Mouse (Mus musculus) erythroid progenitor cell, adult 5-6 weeks (primary cell): ENCODE measurements around the gene Mecom. TPM values are rescaled to one million over a fixed set of nuclear protein-coding genes. Genes with fewer than 3 reads are reported as not detected.

Experiments
- ATAC-seq: replicated peaks from 2 replicates; pipeline ENCODE4 v1.8.0; 2016; ENCODE audit warnings: moderate number of reproducible peaks, mild to moderate bottlenecking, moderate TSS enrichment, inconsistent platforms; ENCODE audit not compliant: poor library complexity, low FRiP score, severe bottlenecking
- total RNA-seq, 2 experiments: library from RNA; stranded (forward) in 1 of 2; stranded (reverse) in 1 of 2; fragments of 150-400 nt in 1 of 2; fragments of 186-747, 209-891 nt in 1 of 2; gene quantifications; 2 replicates each; pipeline versions ENCODE4 v1.2.3 to v1.2.4; 2015 to 2017; ENCODE audit warnings: low replicate concordance in 2 of 2

Gene Mecom
- total RNA-seq, 2 experiments from 2014 or later: 0.68 TPM; not detected in 1

DNA sequence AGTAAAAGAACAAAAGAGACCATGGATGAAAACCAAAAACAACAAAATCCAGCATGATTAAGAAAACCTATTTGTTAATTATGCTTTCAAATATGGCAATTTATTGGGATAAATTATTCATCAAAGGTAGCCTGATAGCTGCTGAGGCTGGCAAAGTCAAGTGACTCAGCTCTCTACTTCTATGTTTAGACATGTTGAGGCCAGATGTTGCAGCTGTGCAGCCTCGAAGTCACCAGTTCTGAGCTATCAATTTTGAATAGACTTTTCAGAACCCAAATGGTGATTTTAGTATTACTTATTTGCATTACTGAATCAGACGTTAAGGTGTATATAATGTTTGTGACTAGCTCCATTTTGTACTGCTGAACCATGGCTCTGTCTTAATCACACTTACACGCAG is 588.8 kb downstream of the Mecom start:
- ATAC-seq: no peak

DNA sequence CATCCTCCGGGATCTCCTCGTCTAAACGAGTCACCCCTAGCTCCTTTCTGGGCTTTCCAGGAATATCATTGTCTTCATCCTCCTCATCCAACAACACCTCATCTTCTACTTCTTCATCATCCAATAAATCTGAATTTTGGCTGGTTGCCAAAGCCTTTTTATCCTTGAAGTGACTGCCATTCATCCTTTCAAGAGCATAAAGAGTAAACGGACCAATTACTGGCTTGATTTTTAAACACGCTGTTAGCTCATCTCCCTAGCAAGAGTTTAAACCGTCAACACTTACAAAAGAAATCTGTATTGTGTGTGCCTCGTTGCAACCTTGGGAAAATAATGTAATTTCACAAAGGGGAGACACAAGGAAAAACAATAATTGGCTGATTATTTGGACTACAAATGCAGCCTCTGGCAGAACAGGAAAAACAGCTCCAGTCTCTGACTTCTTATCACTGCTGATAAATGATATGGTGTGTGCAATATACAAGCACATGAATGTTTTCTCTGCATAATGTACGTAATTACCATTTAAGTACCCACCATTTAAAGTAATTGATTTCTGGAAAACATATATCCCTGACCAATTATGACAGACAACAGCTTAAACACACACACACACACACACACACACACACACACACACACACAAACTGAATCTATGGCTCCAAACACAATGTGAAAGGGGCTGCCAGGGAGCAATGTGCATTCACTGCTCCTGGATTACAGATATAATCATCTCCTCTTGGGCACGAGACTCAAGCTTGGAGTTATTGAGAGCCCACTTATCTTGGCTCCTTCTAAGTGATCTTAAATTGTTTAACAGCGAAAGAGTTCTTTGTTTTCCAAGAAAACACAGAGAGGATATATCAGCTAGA is 590.2 kb downstream of the Mecom start:
- ATAC-seq: no peak

DNA sequence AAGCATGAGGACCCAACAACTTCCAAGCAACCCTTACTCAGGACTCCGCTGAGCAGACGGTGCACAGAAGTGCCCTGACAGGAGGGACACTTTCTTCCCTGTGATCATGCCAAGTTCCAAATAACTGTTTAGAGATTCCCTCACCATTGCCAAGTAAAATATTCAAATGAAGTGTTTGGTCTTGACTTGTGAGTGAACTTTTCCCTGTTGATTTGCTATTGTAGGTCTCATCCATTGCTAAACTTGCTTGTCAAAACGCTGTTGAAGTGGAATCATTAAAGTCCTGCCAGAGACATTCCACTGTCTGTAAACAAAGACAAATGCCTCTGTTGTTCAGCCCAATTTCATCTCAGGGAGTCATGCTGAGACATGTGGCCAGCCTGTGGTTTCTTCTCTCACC is 594.5 kb downstream of the Mecom start:
- ATAC-seq: no peak

DNA sequence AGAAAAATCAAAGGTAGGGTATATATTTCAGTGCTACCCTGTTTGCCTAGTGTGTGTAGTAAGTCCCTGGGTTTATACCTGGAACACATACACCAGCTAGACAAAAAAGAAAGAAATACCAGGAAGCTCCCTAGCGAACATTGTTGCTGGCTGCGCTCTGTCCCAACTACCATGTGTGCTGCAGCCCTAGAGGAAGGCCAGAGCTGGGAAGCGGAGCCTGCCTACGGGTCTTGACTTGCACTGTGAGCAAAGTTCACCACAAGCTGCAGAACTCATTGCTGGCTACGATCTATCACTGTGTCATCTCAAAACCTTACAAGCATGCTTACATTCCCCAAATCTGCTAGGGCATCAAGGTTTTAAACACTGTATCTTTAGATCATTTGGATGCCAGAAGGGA is 597.0 kb downstream of the Mecom start:
- no peak for ATAC-seq

DNA sequence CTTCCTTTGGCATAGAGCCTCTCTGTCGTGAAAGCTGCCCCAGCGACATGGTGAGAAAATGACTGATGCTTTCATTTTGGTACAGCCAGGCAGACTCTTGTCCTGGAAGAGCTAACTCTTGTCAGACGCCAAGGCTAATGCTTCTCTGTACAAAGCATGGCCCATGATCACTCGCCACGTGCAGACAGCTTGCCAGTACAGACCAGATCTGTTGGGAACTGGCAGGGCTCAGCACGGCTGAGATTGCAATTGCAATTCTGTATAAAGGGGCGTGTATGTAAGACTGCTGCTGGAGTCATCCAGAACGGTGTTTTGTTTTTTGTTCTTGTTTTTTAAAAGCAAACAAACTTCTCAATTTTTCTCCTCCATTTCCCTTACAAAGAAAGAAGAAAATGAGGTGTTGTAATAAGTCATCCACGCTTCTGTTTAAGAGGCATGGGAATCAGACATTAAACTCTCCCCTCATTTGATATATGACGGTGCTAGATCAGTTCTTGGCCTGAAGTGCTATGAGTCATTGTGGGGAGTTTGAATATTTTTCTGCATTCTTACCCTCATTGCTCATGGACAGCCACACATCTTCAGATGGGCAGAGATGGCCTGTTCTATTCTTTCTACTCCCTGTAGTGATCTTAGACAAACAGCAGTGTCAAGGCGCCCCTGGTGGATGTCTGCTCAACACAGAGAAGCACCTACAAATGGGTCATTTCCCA is 644.1 kb downstream of the Mecom start:
- ATAC-seq: no peak

Other genes starting within 250 kb of the Mecom start
- not detected in 2 replicates for gene Actrt3, start 51.9 kb upstream of the Mecom start, total RNA-seq (2015; ENCODE audit: low replicate concordance)
- gene Actrt3, start 51.9 kb upstream of the Mecom start, total RNA-seq (2017; ENCODE audit: low replicate concordance): not detected in 2 replicates
- 14.1 and 32.3 TPM in 2 replicates for gene Mynn, start 54.1 kb upstream of the Mecom start, total RNA-seq (2015; ENCODE audit: low replicate concordance)
- 22.8 and 24.0 TPM in 2 replicates for gene Mynn, start 54.1 kb upstream of the Mecom start, total RNA-seq (2017; ENCODE audit: low replicate concordance)
- gene Lrriq4, start 96.5 kb upstream of the Mecom start, total RNA-seq (2015; ENCODE audit: low replicate concordance): not detected in 2 replicates
- gene Lrriq4, start 96.5 kb upstream of the Mecom start, total RNA-seq (2017; ENCODE audit: low replicate concordance): not detected in 2 replicates
- gene Lrrc34, start 99.9 kb upstream of the Mecom start, total RNA-seq (2015; ENCODE audit: low replicate concordance): not detected in 2 replicates
- gene Lrrc34, start 99.9 kb upstream of the Mecom start, total RNA-seq (2017; ENCODE audit: low replicate concordance): not detected in 2 replicates
- not detected in 2 replicates for gene Lrrc31, start 151.8 kb upstream of the Mecom start, total RNA-seq (2015; ENCODE audit: low replicate concordance)
- gene Lrrc31, start 151.8 kb upstream of the Mecom start, total RNA-seq (2017; ENCODE audit: low replicate concordance): not detected in 2 replicates
- 0.42 TPM in 1 of 2 replicates, not detected in the other for gene Samd7, start 198.3 kb upstream of the Mecom start, total RNA-seq (2015; ENCODE audit: low replicate concordance)
- not detected in 2 replicates for gene Samd7, start 198.3 kb upstream of the Mecom start, total RNA-seq (2017; ENCODE audit: low replicate concordance)
- 93.0 and 140 TPM in 2 replicates for gene Sec62, start 244.9 kb upstream of the Mecom start, total RNA-seq (2015; ENCODE audit: low replicate concordance)
- 174 and 189 TPM in 2 replicates for gene Sec62, start 244.9 kb upstream of the Mecom start, total RNA-seq (2017; ENCODE audit: low replicate concordance)